Mouse (Mus musculus) hindbrain, postnatal 0 days (tissue): Measurements from ENCODE around the gene Caprin1. TPM values are rescaled to one million over a fixed set of nuclear protein-coding genes. Genes with fewer than 3 reads are reported as not detected.

ENCODE experiments used
- ATAC-seq: fragments of 200-750 bp; cut with Nextera tagmentation; 2 replicates; pipeline ENCODE4 v1.8.0; 2017; ENCODE audit warnings: mild to moderate bottlenecking, moderate TSS enrichment, moderate library complexity
- DNase-seq: peaks from one replicate; pipeline ENCODE4 v3.0.0-alpha.2; 2015; ENCODE audit warnings: low spot score
- H3K27ac ChIP-seq: fragments of 300-500 bp; sonication (generic); 2 replicates; pipeline ENCODE4 v1.5.1; 2014; ENCODE audit warnings: mild to moderate bottlenecking
- H3K27me3 ChIP-seq: fragments of 300-500 bp; sonication (generic); 2 replicates; pipeline ENCODE4 v1.6.1; 2014; ENCODE audit warnings: low read length, mixed read lengths; ENCODE audit not compliant: insufficient read depth
- H3K36me3 ChIP-seq: fragments of 300-500 bp; sonication (generic); 2 replicates; pipeline ENCODE4 v1.6.1; 2014; ENCODE audit warnings: low read length, mixed read lengths; ENCODE audit not compliant: insufficient read depth
- H3K4me1 ChIP-seq: fragments of 300-500 bp; sonication (generic); 2 replicates; pipeline ENCODE4 v1.6.1; 2014; ENCODE audit warnings: antibody characterized with exemption, low read length, mixed read lengths; ENCODE audit not compliant: insufficient read depth
- H3K4me2 ChIP-seq: fragments of 300-500 bp; sonication (generic); 2 replicates; pipeline ENCODE4 v1.6.1; 2014; ENCODE audit warnings: low read depth, mild to moderate bottlenecking, low read length, moderate library complexity, mixed read lengths
- H3K4me3 ChIP-seq: fragments of 300-500 bp; sonication (generic); 2 replicates; pipeline ENCODE4 v1.5.1; 2014; ENCODE audit warnings: low read length
- H3K9ac ChIP-seq: fragments of 300-500 bp; sonication (generic); replicated peaks from 2 replicates; pipeline ENCODE4 v1.6.1; 2014; ENCODE audit warnings: mild to moderate bottlenecking, low read length, moderate library complexity, mixed read lengths
- H3K9me3 ChIP-seq: fragments of 300-500 bp; sonication (generic); 2 replicates; pipeline ENCODE4 v1.6.1; 2016; ENCODE audit warnings: low read length, mixed read lengths
- CTCF ChIP-seq: IDR thresholded peaks from 2 replicates; pipeline ENCODE4 v1.5.1; 2016; ENCODE audit warnings: antibody characterized with exemption, control low read depth, low read depth
- WGBS: fragments of 180-500 bp; shearing (Covaris S2); extraction: QIAGEN DNeasy Blood & Tissue Kit; methylation state at CpG from one replicate; pipeline ENCODE4 v1.1.7; 2014; 5-methylcytosine and 5-hydroxymethylcytosine counted together
- polyA plus RNA-seq: library from polyadenylated mRNA; unstranded; fragments of >200 nt; fragmentation: Nextera tagmentation; extraction: Ambion mirVana; gene quantifications from 2 replicates; pipeline ENCODE4 v1.2.1, GENCODE M21; 2015
- total RNA-seq: library from RNA; depleted of rRNA; stranded (reverse); fragments of >200 nt; gene quantifications from 2 replicates; pipeline ENCODE4 v1.2.3, GENCODE M21; 2014

Caprin1 gene
- total and polyA plus RNA-seq, 2 experiments from 2014 or later, result 210 to 296 TPM

DNA sequence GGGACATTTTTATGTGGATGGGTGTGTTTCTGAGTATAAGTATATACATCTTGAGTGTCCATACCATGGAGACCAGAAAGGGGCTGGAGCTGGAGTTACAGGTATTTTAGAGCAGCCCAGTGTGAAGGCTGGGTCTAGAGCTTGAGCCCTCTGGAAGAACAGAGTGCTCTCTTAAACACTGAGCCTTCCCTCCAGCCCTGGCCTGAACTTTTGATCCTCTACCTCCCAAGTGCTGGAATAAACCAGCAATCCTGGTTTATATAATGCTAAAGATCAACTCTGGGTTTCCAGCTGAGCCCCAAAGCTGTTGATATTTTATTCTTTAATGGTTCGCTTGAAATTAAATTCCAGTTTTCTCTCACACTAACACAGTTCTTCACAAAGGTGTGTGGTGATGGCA lies 5.0 kb upstream of the Caprin1 start:
- Histone ChIP-seq H3K4me1 (no peaks in the 10 kb centered on the region), H3K4me3 (no peak overlapping the region), H3K9ac (no peak overlapping the region), H3K9me3 (no peaks in the 10 kb centered on the region), H3K27ac (no peak overlapping the region), H3K4me2 (no peak overlapping the region), H3K27me3 (no peaks in the 10 kb centered on the region), H3K36me3 (no peaks in the 10 kb centered on the region)
- TF ChIP-seq CTCF, result no peak
- WGBS, result 91% methylated on average over 1 of the region's 1 CpGs
- DNase-seq, result no peak
- no peak for ATAC-seq

DNA sequence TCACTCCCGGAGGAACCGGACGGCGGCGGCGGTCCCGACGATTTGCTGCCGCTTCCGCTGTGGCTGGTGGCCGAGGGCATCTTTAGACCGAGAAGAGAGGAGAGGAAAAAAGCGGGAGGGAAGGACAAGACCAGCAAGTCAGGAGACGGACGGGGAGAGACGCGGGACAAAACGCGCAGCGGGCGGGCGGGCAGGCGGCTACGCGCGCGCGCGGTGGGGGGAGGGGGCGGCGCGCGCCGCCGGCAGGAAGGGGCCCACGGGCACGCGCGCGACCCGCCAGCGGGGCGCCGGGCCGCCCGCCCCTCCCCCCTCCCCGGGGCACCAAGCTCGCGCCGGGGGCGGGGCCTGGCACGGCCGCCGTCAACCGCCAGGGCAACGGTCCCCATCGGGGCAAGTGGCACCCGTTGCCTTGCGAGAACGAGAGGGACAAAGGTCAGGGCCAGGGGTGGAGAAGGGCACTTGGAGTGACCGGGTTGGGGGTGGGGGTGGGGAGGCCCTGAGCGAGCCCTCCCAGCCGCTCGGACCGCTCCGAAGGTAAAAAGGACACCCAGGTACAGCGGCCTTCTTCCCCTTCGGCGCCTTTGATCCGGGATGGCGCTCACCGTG lies 485 bp downstream of the Caprin1 start:
- Histone ChIP-seq H3K27ac (peak overlapping the region; percentile 98), H3K27me3 (no peaks in the 10 kb centered on the region), H3K4me3 (peak overlapping the region; percentile 68), H3K9ac (peak overlapping the region; percentile 92), H3K9me3 (no peaks in the 10 kb centered on the region), H3K4me1 (no peaks in the 10 kb centered on the region), H3K4me2 (peak overlapping the region; percentile 70), H3K36me3 (0 out of 2 replicates have a peak, but pooled peaks cover 3% of the 10 kb centered on the region)
- ATAC-seq, result peak; percentile 77
- DNase-seq, result peak; percentile 94
- under 1% methylated on average over 38 of the region's 72 CpGs for whole genome bisulfite sequencing
- no peak for TF ChIP-seq CTCF

- under 1% methylated on average over 37 of the region's 42 CpGs for WGBS
- Histone ChIP-seq H3K4me3 (peak overlapping the region; percentile 68), H3K4me1 (no peaks in the 10 kb centered on the region), H3K27me3 (no peaks in the 10 kb centered on the region), H3K9me3 (no peaks in the 10 kb centered on the region), H3K27ac (peak overlapping the region; percentile 98), H3K4me2 (peak overlapping the region; percentile 70), H3K9ac (peak overlapping the region; percentile 92), H3K36me3 (0 out of 2 replicates have a peak, but pooled peaks cover 3% of the 10 kb centered on the region)
- no peak for TF ChIP-seq CTCF
- peak; percentile 44 for ATAC-seq
- DNase-seq, result peak; percentile 65
Observed at GRCm38 (mm10) chr2:103796211-103796860, 1.1 kb downstream of the Caprin1 start.

DNA sequence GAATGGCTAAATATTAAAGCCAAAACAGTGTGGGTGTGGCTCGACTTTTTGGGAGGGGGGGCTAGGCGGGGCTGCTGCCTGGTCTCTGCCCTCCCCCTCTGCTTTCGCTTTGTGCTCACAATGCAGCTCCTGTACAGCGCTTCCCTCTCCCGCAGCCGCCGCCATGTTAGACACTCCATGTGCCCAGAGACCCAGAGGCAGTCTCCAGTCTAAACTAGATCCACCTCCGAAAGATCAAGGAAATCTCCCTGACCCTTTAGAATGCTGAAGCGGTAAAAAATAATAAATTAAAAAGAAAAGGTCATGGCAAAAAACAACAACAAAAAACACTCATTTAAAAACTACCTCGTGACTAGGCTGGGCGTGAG lies 1.6 kb downstream of the Caprin1 start:
- H3K4me3 ChIP-seq, result peak overlapping the region; percentile 68
- 0% methylated on average over 11 of the region's 11 CpGs for WGBS
- peaks cover 3% of the 10 kb centered on the region; the same call in 1 of the 2 replicates for H3K36me3 ChIP-seq
- DNase-seq (peak; percentile 79), ATAC-seq (peak; percentile 66)
- no peak for TF ChIP-seq CTCF
- H3K27ac ChIP-seq, result peak overlapping the region; percentile 98
- peak overlapping the region; percentile 92 for H3K9ac ChIP-seq
- H3K4me2 ChIP-seq, result peak overlapping the region; percentile 70
- no peaks in the 10 kb centered on the region for H3K9me3 ChIP-seq
- H3K4me1 ChIP-seq, result no peaks in the 10 kb centered on the region
- H3K27me3 ChIP-seq, result no peaks in the 10 kb centered on the region

DNA sequence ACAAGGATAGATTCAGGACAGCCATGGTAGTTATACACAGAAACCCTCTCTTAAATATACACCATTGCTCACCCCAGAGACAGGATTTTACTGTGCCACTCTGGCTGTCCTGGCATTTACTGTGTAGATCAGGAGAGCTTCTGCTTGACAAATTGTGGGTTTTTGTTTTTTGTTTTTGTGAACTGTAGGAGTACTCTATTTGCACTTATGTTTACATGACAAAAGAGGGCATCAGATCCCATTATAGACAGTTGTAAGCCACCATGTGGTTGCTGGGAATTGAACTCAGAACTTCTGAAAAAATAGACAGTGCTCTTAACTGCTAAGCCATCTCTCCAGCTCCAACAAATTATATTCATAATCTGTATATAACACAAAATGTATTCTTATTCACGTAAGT lies 5.4 kb downstream of the Caprin1 start:
- no peak overlapping the region for H3K4me3 ChIP-seq
- no peaks in the 10 kb centered on the region for H3K4me1 ChIP-seq
- no peak overlapping the region for H3K27ac ChIP-seq
- H3K4me2 ChIP-seq, result no peak overlapping the region
- no peaks in the 10 kb centered on the region for H3K9me3 ChIP-seq
- no peaks in the 10 kb centered on the region for H3K27me3 ChIP-seq
- no peak for DNase-seq
- TF ChIP-seq CTCF, result no peak
- peaks cover 3% of the 10 kb centered on the region; the same call in 1 of the 2 replicates for H3K36me3 ChIP-seq
- WGBS, result 98% methylated on average over 1 of the region's 1 CpGs
- H3K9ac ChIP-seq, result no peak overlapping the region
- no peak for ATAC-seq

- Histone ChIP-seq H3K27ac (no peak overlapping the region), H3K9me3 (no peaks in the 10 kb centered on the region), H3K9ac (no peak overlapping the region), H3K36me3 (peaks cover 8% of the 10 kb centered on the region; the same call in 1 of the 2 replicates), H3K4me1 (no peaks in the 10 kb centered on the region), H3K4me3 (no peak overlapping the region), H3K27me3 (no peaks in the 10 kb centered on the region), H3K4me2 (no peak overlapping the region)
- DNase-seq (no peak), ATAC-seq (no peak)
- TF ChIP-seq CTCF, result no peak
- 96% methylated on average over 1 of the region's 1 CpGs for WGBS
Observed at GRCm38 (mm10) chr2:103785735-103786134, 11.7 kb downstream of the Caprin1 start.

- Histone ChIP-seq H3K4me3 (no peak overlapping the region), H3K36me3 (peaks cover 15% of the 10 kb centered on the region; the same call in 1 of the 2 replicates), H3K9ac (no peak overlapping the region), H3K4me2 (no peak overlapping the region), H3K27me3 (no peaks in the 10 kb centered on the region), H3K27ac (no peak overlapping the region), H3K9me3 (no peaks in the 10 kb centered on the region), H3K4me1 (no peaks in the 10 kb centered on the region)
- 86% methylated on average over 4 of the region's 4 CpGs for WGBS
- TF ChIP-seq CTCF, result peak; percentile 55
- ATAC-seq, result no peak
- DNase-seq, result no peak
Observed at GRCm38 (mm10) chr2:103784621-103785020, 12.8 kb downstream of the Caprin1 start.
